Mouse (Mus musculus) heart, embryonic 10.5 days (tissue): Measurements from ENCODE around the gene Lrfn2. TPM values are rescaled to one million over a fixed set of nuclear protein-coding genes. Genes with fewer than 3 reads are reported as not detected.

ENCODE experiments used
- DNase-seq: peaks from one replicate; pipeline ENCODE4 v3.0.0-alpha.2; 2017; ENCODE audit warnings: low spot score
- H3K27ac ChIP-seq: fragments of 300-500 bp; sonication (generic); 2 replicates; pipeline ENCODE4 v1.5.1; 2016; ENCODE audit warnings: mild to moderate bottlenecking
- H3K27me3 ChIP-seq: fragments of 300-500 bp; sonication (generic); 2 replicates; pipeline ENCODE4 v1.6.1; 2016; ENCODE audit warnings: mild to moderate bottlenecking; ENCODE audit not compliant: poor library complexity, insufficient read depth, severe bottlenecking
- H3K36me3 ChIP-seq: fragments of 300-500 bp; sonication (generic); 2 replicates; pipeline ENCODE4 v1.6.1; 2016; ENCODE audit warnings: mild to moderate bottlenecking, moderate library complexity
- H3K4me1 ChIP-seq: fragments of 300-500 bp; sonication (generic); 2 replicates; pipeline ENCODE4 v1.6.1; 2016; ENCODE audit warnings: mild to moderate bottlenecking
- H3K4me3 ChIP-seq: fragments of 300-500 bp; sonication (generic); 2 replicates; pipeline ENCODE4 v1.5.1; 2016; ENCODE audit warnings: mild to moderate bottlenecking, moderate library complexity
- H3K9me3 ChIP-seq: fragments of 300-500 bp; sonication (generic); 2 replicates; pipeline ENCODE4 v1.6.1; 2016; ENCODE audit warnings: mild to moderate bottlenecking, moderate library complexity
- WGBS: fragments of 180-500 bp; shearing (Covaris S2); methylation state at CpG from one replicate; pipeline ENCODE4 v1.1.7; 2016; 5-methylcytosine and 5-hydroxymethylcytosine counted together
- polyA plus RNA-seq: library from polyadenylated mRNA; unstranded; fragments of >200 nt; fragmentation: Nextera tagmentation; extraction: Ambion mirVana; gene quantifications from 2 replicates; pipeline ENCODE4 v1.2.1, GENCODE M21; 2016

Gene Lrfn2
- polyA plus RNA-seq, 1 experiment from 2014 or later = 0.20 TPM

DNA sequence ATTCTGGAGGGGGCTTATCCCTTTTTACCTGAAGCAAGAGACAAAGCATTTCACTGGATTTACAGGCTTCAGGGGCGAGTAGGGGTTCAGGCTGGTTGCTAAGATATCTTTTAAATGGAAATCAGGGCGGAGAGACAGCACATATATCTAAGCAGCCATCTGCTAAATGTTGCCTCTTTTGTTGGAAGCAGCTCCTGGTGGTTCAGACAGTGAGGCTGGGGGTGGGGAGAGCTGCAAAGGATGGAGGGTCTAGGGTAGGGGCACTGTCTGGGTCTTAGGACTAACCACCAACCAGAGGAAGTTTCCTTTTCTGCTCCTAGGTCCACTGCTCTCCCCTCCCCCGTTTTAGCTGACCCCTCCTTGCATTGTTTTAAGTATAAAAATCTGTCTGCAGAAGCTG is 131.6 kb downstream of the Lrfn2 start:
- H3K4me1 ChIP-seq = no peaks in the 10 kb centered on the region
- no peaks in the 10 kb centered on the region for H3K36me3 ChIP-seq
- no peak overlapping the region for H3K27ac ChIP-seq
- peaks cover 97% of the 10 kb centered on the region for H3K27me3 ChIP-seq
- WGBS = 43% methylated on average over 3 of the region's 3 CpGs
- H3K9me3 ChIP-seq = no peaks in the 10 kb centered on the region
- no peak for DNase-seq
- H3K4me3 ChIP-seq = no peak overlapping the region

- H3K27me3 ChIP-seq = peaks cover 97% of the 10 kb centered on the region
- H3K4me1 ChIP-seq = no peaks in the 10 kb centered on the region
- no peaks in the 10 kb centered on the region for H3K9me3 ChIP-seq
- H3K27ac ChIP-seq = no peak overlapping the region
- H3K36me3 ChIP-seq = no peaks in the 10 kb centered on the region
- WGBS = 81% methylated on average over 8 of the region's 8 CpGs
- H3K4me3 ChIP-seq = no peak overlapping the region
- no peak for DNase-seq
Observed at GRCm38 (mm10) chr17:49064526-49064925, 132.3 kb downstream of the Lrfn2 start.

- Histone ChIP-seq H3K27ac (no peak overlapping the region), H3K4me1 (no peaks in the 10 kb centered on the region), H3K36me3 (no peaks in the 10 kb centered on the region), H3K27me3 (peaks cover 97% of the 10 kb centered on the region), H3K9me3 (no peaks in the 10 kb centered on the region), H3K4me3 (no peak overlapping the region)
- WGBS = 74% methylated on average over 3 of the region's 3 CpGs
- DNase-seq = no peak
Observed at GRCm38 (mm10) chr17:49065050-49065449, 132.9 kb downstream of the Lrfn2 start.

- H3K36me3 ChIP-seq = no peaks in the 10 kb centered on the region
- no peaks in the 10 kb centered on the region for H3K4me1 ChIP-seq
- DNase-seq = no peak
- no peak overlapping the region for H3K27ac ChIP-seq
- H3K9me3 ChIP-seq = no peaks in the 10 kb centered on the region
- 67% methylated on average over 6 of the region's 6 CpGs for WGBS
- H3K4me3 ChIP-seq = no peak overlapping the region
- peaks cover 97% of the 10 kb centered on the region for H3K27me3 ChIP-seq
Observed at GRCm38 (mm10) chr17:49066748-49067147, 134.6 kb downstream of the Lrfn2 start.

DNA sequence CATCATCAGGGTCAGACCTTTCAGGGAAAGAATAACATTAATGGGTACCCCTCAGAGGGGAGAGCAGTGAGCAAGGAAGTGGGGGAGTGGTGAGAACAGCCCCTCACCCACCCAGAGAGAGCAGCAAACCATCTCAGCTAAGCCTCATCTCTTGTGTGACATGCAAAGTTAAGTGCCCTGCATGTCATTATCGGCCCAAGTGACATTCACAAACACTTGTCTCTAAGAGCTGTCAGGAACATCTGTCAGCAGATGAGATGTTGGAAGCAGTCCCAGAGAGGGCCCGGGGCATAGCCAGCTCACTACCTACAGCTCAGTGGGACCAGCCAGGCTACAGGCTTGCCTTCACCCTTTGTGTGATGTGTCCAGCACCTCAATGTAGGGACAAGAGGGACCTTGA is 146.0 kb downstream of the Lrfn2 start:
- peaks cover 90% of the 10 kb centered on the region for H3K27me3 ChIP-seq
- WGBS = 18% methylated on average over 2 of the region's 2 CpGs
- DNase-seq = no peak

GRCm38 (mm10) chr17:49079647-49080046 is 147.5 kb downstream of the Lrfn2 start:
- Histone ChIP-seq H3K4me3 (no peak overlapping the region), H3K4me1 (peaks cover 7% of the 10 kb centered on the region; the same call in 1 of the 2 replicates), H3K36me3 (no peaks in the 10 kb centered on the region), H3K27me3 (peaks cover 92% of the 10 kb centered on the region), H3K27ac (no peak overlapping the region), H3K9me3 (no peaks in the 10 kb centered on the region)
- WGBS = 80% methylated on average over 2 of the region's 2 CpGs
- DNase-seq = no peak

More for the DNA sequence above, 146.0 kb downstream of the Lrfn2 start:
- no peak overlapping the region for H3K27ac ChIP-seq
- H3K9me3 ChIP-seq = 0 out of 2 replicates have a peak, but pooled peaks cover 2% of the 10 kb centered on the region
- peaks cover 7% of the 10 kb centered on the region; the same call in 1 of the 2 replicates for H3K4me1 ChIP-seq
- H3K36me3 ChIP-seq = no peaks in the 10 kb centered on the region
- no peak overlapping the region for H3K4me3 ChIP-seq

DNA sequence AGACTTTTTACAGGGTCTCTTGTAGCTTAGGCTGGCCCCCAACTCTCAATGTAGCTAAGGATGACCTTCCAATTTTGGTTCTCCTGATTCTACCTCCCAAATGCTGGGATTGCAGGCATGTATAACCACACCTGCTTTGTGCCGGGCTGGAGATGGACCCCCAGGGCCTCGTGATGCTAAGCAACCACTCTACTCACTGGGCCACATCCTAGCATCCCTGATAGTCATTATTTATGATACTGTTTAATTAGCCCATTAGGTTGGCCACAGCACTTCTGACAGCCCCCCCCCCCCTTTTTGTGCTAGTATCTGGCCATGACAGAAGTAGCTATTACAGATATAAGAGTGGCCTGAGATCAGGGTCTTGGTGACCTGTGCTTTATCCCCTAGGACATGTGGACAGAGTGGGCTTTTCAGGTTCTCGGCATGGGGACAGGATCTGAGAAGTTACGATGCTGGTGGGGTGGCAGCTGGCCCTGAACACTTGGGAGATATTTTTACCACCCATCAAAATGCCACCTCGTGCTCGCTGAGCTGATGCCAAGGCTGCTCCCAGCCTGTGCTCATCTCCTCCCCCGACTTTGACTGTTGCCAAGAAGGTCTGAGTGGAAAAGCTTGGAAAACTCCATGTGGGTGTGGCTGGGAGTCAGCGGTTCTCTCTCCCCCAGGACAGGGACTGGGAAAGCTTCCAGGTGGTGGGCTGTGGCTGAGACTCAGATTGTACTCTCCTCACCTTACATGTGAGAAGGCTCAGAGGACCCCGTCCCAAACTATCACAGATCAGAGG is 151.6 kb downstream of the Lrfn2 start:
- Histone ChIP-seq H3K27me3 (peaks cover 96% of the 10 kb centered on the region), H3K4me1 (no peaks in the 10 kb centered on the region), H3K36me3 (no peaks in the 10 kb centered on the region), H3K27ac (no peak overlapping the region), H3K4me3 (no peak overlapping the region), H3K9me3 (no peaks in the 10 kb centered on the region)
- DNase-seq = no peak
- 80% methylated on average over 9 of the region's 9 CpGs for WGBS

DNA sequence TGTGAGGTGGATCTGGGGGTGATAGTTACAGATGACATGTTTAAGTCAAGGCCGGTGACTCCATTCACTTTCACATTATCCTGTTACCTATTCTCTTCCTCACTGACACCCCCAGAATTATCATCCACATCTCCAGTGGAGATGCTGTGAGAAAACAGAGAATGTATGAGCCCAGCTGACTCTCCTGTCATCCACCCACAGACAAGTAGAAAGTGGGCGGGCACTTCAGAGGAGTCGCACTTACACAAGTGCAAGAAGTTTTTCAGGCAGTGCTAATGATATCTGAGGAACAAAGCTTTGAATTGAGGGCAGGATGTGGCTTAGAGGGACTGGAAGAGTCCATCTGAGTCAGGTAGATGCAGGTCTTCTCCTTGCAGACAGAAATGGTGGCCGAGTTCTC is 152.9 kb downstream of the Lrfn2 start:
- Histone ChIP-seq H3K27me3 (peaks cover 93% of the 10 kb centered on the region), H3K4me3 (no peak overlapping the region), H3K27ac (no peak overlapping the region), H3K9me3 (no peaks in the 10 kb centered on the region), H3K4me1 (no peaks in the 10 kb centered on the region), H3K36me3 (no peaks in the 10 kb centered on the region)
- DNase-seq = no peak
- 85% methylated on average over 4 of the region's 4 CpGs for WGBS

DNA sequence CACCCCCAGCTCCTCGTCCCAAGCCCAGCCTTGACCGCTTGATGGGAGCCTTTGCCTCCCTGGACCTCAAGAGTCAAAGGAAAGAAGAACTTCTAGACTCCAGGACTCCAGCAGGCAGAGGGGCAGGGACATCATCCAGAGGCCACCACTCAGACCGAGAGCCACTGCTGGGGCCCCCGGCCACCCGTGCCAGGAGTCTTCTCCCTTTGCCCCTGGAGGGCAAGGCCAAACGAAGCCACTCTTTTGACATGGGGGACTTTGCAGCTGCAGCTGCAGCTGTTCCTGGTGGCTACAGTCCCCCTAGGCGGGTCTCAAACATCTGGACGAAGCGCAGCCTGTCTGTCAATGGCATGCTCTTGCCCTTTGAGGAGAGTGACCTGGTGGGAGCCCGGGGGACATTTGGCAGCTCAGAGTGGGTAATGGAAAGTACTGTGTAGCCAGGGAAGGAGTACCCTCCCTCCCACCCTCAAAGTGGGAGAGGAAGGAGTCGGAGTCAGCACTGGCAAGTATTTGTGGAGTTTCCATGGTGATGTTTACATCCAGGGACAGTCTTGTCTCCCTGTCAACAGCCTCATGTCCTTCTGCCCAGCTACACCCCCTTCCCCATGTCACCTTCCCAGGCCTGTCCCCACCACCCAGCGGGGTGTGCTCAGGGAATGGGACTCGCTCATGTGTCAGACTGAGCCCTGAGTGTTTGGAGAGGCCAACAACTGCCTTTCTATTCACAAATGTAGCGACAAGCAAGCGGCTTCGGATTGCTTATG is 164.8 kb downstream of the Lrfn2 start:
- Histone ChIP-seq H3K4me1 (no peaks in the 10 kb centered on the region), H3K4me3 (no peak overlapping the region), H3K27me3 (peaks cover 48% of the 10 kb centered on the region), H3K9me3 (no peaks in the 10 kb centered on the region), H3K27ac (no peak overlapping the region), H3K36me3 (no peaks in the 10 kb centered on the region)
- 71% methylated on average over 16 of the region's 16 CpGs for WGBS
- DNase-seq = no peak

DNA sequence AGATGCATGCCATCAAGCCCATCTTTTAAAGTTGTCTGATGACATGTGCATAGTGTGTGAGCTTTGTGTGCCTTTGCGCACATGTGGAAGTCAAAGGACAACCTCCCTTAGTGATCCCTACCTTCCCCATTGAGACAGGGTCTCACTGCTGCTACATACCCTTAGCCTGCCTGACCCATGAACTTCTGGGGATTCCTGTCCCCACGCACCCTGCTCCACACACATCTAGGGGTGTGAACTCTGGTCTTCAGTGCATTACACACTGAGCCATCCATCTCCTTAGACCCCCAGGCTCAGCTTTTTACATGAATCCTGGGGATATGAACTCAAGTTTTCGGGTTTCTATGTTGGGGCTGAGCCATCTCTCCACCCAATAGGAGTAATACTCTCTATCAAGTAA is 179.2 kb downstream of the Lrfn2 start:
- no peak overlapping the region for H3K4me3 ChIP-seq
- H3K36me3 ChIP-seq = no peaks in the 10 kb centered on the region
- no peak overlapping the region for H3K27ac ChIP-seq
- H3K27me3 ChIP-seq = peaks cover 9% of the 10 kb centered on the region; the same call in 1 of the 2 replicates
- no peaks in the 10 kb centered on the region for H3K9me3 ChIP-seq
- WGBS = 90% methylated on average over 3 of the region's 3 CpGs
- no peak for DNase-seq
- H3K4me1 ChIP-seq = no peaks in the 10 kb centered on the region

GRCm38 (mm10) chr17:49111911-49112310 is 179.7 kb downstream of the Lrfn2 start:
- Histone ChIP-seq H3K4me3 (no peak overlapping the region), H3K27me3 (peaks cover 9% of the 10 kb centered on the region; the same call in 1 of the 2 replicates), H3K36me3 (no peaks in the 10 kb centered on the region), H3K27ac (no peak overlapping the region), H3K4me1 (no peaks in the 10 kb centered on the region), H3K9me3 (no peaks in the 10 kb centered on the region)
- 78% methylated on average over 2 of the region's 2 CpGs for WGBS
- no peak for DNase-seq

- DNase-seq = no peak
- H3K36me3 ChIP-seq = no peaks in the 10 kb centered on the region
- H3K27ac ChIP-seq = no peak overlapping the region
- 42% methylated on average over 3 of the region's 3 CpGs for WGBS
- H3K4me1 ChIP-seq = no peaks in the 10 kb centered on the region
- no peaks in the 10 kb centered on the region for H3K27me3 ChIP-seq
- H3K9me3 ChIP-seq = no peaks in the 10 kb centered on the region
- H3K4me3 ChIP-seq = no peak overlapping the region
Observed at GRCm38 (mm10) chr17:49113336-49113735, 181.2 kb downstream of the Lrfn2 start.

DNA sequence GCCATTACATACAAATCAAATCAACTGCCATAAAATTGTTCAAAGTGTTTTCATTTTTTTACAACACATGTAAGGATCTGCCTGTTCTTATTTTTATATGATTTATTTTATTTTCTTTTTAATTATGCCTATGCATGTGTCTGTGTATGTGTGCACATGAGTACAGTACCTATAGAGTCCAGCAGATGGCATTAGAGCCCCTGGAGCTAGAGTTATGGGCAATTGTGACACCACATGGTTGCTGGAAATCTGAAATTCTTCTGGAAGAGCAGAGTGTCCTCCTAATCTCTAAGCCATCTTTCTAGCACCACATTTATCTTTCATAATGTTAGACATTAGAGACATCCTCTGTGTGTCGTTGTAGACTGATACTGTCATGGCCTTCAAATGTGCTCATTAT is 192.0 kb downstream of the Lrfn2 start:
- 92% methylated on average over 1 of the region's 1 CpGs for WGBS
- no peaks in the 10 kb centered on the region for H3K27me3 ChIP-seq
- H3K4me1 ChIP-seq = no peaks in the 10 kb centered on the region
- no peaks in the 10 kb centered on the region for H3K36me3 ChIP-seq
- no peak overlapping the region for H3K27ac ChIP-seq
- DNase-seq = no peak
- H3K9me3 ChIP-seq = no peaks in the 10 kb centered on the region
- H3K4me3 ChIP-seq = no peak overlapping the region
